Mouse (Mus musculus) stomach, embryonic 14.5 days (tissue): ENCODE data around the gene Lypd5. TPM values are rescaled to one million over a fixed set of nuclear protein-coding genes. Genes with fewer than 3 reads are reported as not detected.
A peak's percentile ranks its signal among the peaks of the same experiment; 100 is the strongest.

Source experiments
- ATAC-seq: fragments of 200-750 bp; cut with Nextera tagmentation; 2 replicates; pipeline ENCODE4 v1.8.0; 2017; ENCODE audit warnings: low read depth, moderate TSS enrichment; ENCODE audit not compliant: insufficient number of reproducible peaks, insufficient read depth, low FRiP score
- H3K27ac ChIP-seq: fragments of 300-500 bp; sonication (generic); 2 replicates; pipeline ENCODE4 v1.5.1; 2014; ENCODE audit warnings: mild to moderate bottlenecking, low read length, moderate library complexity, mixed read lengths
- H3K27me3 ChIP-seq: fragments of 300-500 bp; sonication (generic); 2 replicates; pipeline ENCODE4 v1.6.1; 2014; ENCODE audit warnings: low read length, control low read depth, mixed read lengths; ENCODE audit not compliant: control insufficient read depth, insufficient read depth
- H3K36me3 ChIP-seq: fragments of 300-500 bp; sonication (generic); 2 replicates; pipeline ENCODE4 v1.6.1; 2014; ENCODE audit warnings: mild to moderate bottlenecking, control low read depth, low read length, moderate library complexity, mixed read lengths; ENCODE audit not compliant: control insufficient read depth, insufficient read depth
- H3K4me1 ChIP-seq: fragments of 300-500 bp; sonication (generic); 2 replicates; pipeline ENCODE4 v1.6.1; 2014; ENCODE audit warnings: low read length, control low read depth, mixed read lengths; ENCODE audit not compliant: control insufficient read depth, insufficient read depth
- H3K4me2 ChIP-seq: fragments of 300-500 bp; sonication (generic); replicated peaks from 2 replicates; pipeline ENCODE4 v1.6.1; 2014; ENCODE audit warnings: low read depth, low read length, control low read depth
- H3K4me3 ChIP-seq: fragments of 300-500 bp; sonication (generic); 2 replicates; pipeline ENCODE4 v1.5.1; 2014; ENCODE audit warnings: low read depth, low read length, control low read depth
- H3K9ac ChIP-seq: fragments of 300-500 bp; sonication (generic); replicated peaks from 2 replicates; pipeline ENCODE4 v1.6.1; 2014; ENCODE audit warnings: low read depth, mild to moderate bottlenecking, control low read depth, low read length, moderate library complexity, mixed read lengths
- H3K9me3 ChIP-seq: fragments of 300-500 bp; sonication (generic); 2 replicates; pipeline ENCODE4 v1.6.1; 2016; ENCODE audit warnings: low read depth, low read length, control low read depth; ENCODE audit not compliant: control insufficient read depth
- WGBS: fragments of 180-500 bp; shearing (Covaris S2); extraction: QIAGEN DNeasy Blood & Tissue Kit; methylation state at CpG from one replicate; pipeline ENCODE4 v1.1.7; 2014; 5-methylcytosine and 5-hydroxymethylcytosine counted together
- polyA plus RNA-seq: library from polyadenylated mRNA; unstranded; fragments of >200 nt; fragmentation: Nextera tagmentation; extraction: Ambion mirVana; gene quantifications from 2 replicates; pipeline ENCODE4 v1.2.1, GENCODE M21; 2014

Gene Lypd5
- polyA plus RNA-seq, 1 experiment from 2014 or later: not detected

GRCm38 (mm10) chr7:24366716-24367632 lies 18.0 kb downstream of the Lypd5 start:
- ATAC-seq: no peak
- H3K27ac ChIP-seq: no peak overlapping the region
- 76% methylated on average over 15 of the region's 15 CpGs for WGBS
- no peaks in the 10 kb centered on the region for H3K27me3 ChIP-seq
- no peak overlapping the region for H3K4me2 ChIP-seq
- H3K4me3 ChIP-seq: no peak overlapping the region
- no peaks in the 10 kb centered on the region for H3K9me3 ChIP-seq
- H3K4me1 ChIP-seq: no peaks in the 10 kb centered on the region
- no peaks in the 10 kb centered on the region for H3K36me3 ChIP-seq
- H3K9ac ChIP-seq: no peak overlapping the region

GRCm38 (mm10) chr7:24368226-24368625 lies 19.2 kb downstream of the Lypd5 start:
- Histone ChIP-seq H3K27ac (no peak overlapping the region), H3K36me3 (no peaks in the 10 kb centered on the region), H3K9me3 (no peaks in the 10 kb centered on the region), H3K4me1 (no peaks in the 10 kb centered on the region), H3K4me2 (no peak overlapping the region), H3K27me3 (no peaks in the 10 kb centered on the region), H3K9ac (no peak overlapping the region), H3K4me3 (no peak overlapping the region)
- no peak for ATAC-seq
- 57% methylated on average over 4 of the region's 4 CpGs for WGBS

GRCm38 (mm10) chr7:24368946-24369345 lies 19.9 kb downstream of the Lypd5 start:
- WGBS: 87% methylated on average over 7 of the region's 7 CpGs
- Histone ChIP-seq H3K9me3 (no peaks in the 10 kb centered on the region), H3K27me3 (no peaks in the 10 kb centered on the region), H3K27ac (no peak overlapping the region), H3K4me1 (0 out of 2 replicates have a peak, but pooled peaks cover 3% of the 10 kb centered on the region), H3K36me3 (no peaks in the 10 kb centered on the region), H3K4me3 (no peak overlapping the region), H3K4me2 (no peak overlapping the region), H3K9ac (no peak overlapping the region)
- no peak for ATAC-seq

- Histone ChIP-seq H3K4me3 (no peak within 1 kb of the TSS), H3K36me3 (no peaks in the 10 kb centered on the region), H3K9ac (no peak within 1 kb of the TSS), H3K4me2 (no peak within 1 kb of the TSS), H3K27ac (no peak within 1 kb of the TSS), H3K27me3 (no peaks in the 10 kb centered on the region), H3K4me1 (0 out of 2 replicates have a peak, but pooled peaks cover 3% of the 10 kb centered on the region), H3K9me3 (no peaks in the 10 kb centered on the region)
- WGBS: 33% methylated on average over 23 of the region's 23 CpGs
- peak; percentile 60; the same call in 1 of the 2 replicates for ATAC-seq
These were observed 20.9 kb downstream of the Lypd5 start, which contains the start of gene Kcnn4 for GRCm38 (mm10) chr7:24369731-24370541. Gene Kcnn4, plus strand, starts transcription at chr7:24370263.

GRCm38 (mm10) chr7:24371012-24371808 lies 22.2 kb downstream of the Lypd5 start:
- Histone ChIP-seq H3K27me3 (no peaks in the 10 kb centered on the region), H3K4me1 (0 out of 2 replicates have a peak, but pooled peaks cover 3% of the 10 kb centered on the region), H3K9me3 (no peaks in the 10 kb centered on the region), H3K36me3 (no peaks in the 10 kb centered on the region), H3K27ac (no peak overlapping the region), H3K4me3 (no peak overlapping the region), H3K9ac (no peak overlapping the region), H3K4me2 (no peak overlapping the region)
- 76% methylated on average over 7 of the region's 7 CpGs for WGBS
- ATAC-seq: peak; percentile 68; the same call in 1 of the 2 replicates

GRCm38 (mm10) chr7:24371809-24372145 lies 22.8 kb downstream of the Lypd5 start:
- no peaks in the 10 kb centered on the region for H3K9me3 ChIP-seq
- 0 out of 2 replicates have a peak, but pooled peaks cover 3% of the 10 kb centered on the region for H3K4me1 ChIP-seq
- H3K4me2 ChIP-seq: no peak overlapping the region
- no peaks in the 10 kb centered on the region for H3K36me3 ChIP-seq
- no peak overlapping the region for H3K9ac ChIP-seq
- ATAC-seq: no peak
- no peaks in the 10 kb centered on the region for H3K27me3 ChIP-seq
- H3K27ac ChIP-seq: no peak overlapping the region
- WGBS: 42% methylated on average over 3 of the region's 3 CpGs
- H3K4me3 ChIP-seq: no peak overlapping the region

- ATAC-seq: 0 out of 2 replicates have a peak, but pooled peaks have one; percentile 30
- 68% methylated on average over 10 of the region's 11 CpGs for WGBS
- H3K4me2 ChIP-seq: no peak overlapping the region
These were observed 23.3 kb downstream of the Lypd5 start for GRCm38 (mm10) chr7:24372300-24372699.

GRCm38 (mm10) chr7:24372786-24373185 lies 23.8 kb downstream of the Lypd5 start:
- H3K4me3 ChIP-seq: no peak overlapping the region
- H3K4me2 ChIP-seq: no peak overlapping the region
- 0 out of 2 replicates have a peak, but pooled peaks cover 3% of the 10 kb centered on the region for H3K4me1 ChIP-seq
- H3K9me3 ChIP-seq: no peaks in the 10 kb centered on the region
- no peaks in the 10 kb centered on the region for H3K27me3 ChIP-seq
- H3K9ac ChIP-seq: no peak overlapping the region
- ATAC-seq: no peak
- WGBS: 61% methylated on average over 4 of the region's 4 CpGs
- no peaks in the 10 kb centered on the region for H3K36me3 ChIP-seq
- no peak overlapping the region for H3K27ac ChIP-seq

More at GRCm38 (mm10) chr7:24372300-24372699, 23.3 kb downstream of the Lypd5 start:
- Histone ChIP-seq H3K27me3 (no peaks in the 10 kb centered on the region), H3K36me3 (no peaks in the 10 kb centered on the region), H3K4me3 (no peak overlapping the region), H3K9me3 (no peaks in the 10 kb centered on the region), H3K4me1 (0 out of 2 replicates have a peak, but pooled peaks cover 3% of the 10 kb centered on the region), H3K27ac (no peak overlapping the region), H3K9ac (no peak overlapping the region)
